Mouse (Mus musculus) kidney, embryonic 15.5 days (tissue): Measurements from ENCODE around the gene Gtf2h1. TPM values are rescaled to one million over a fixed set of nuclear protein-coding genes. Genes with fewer than 3 reads are reported as not detected.

Source experiments
- ATAC-seq: fragments of 200-750 bp; cut with Nextera tagmentation; replicated peaks from 2 replicates; pipeline ENCODE4 v1.8.0; 2017; ENCODE audit warnings: moderate TSS enrichment; ENCODE audit not compliant: low FRiP score
- H3K27ac ChIP-seq: fragments of 300-500 bp; sonication (generic); 2 replicates; pipeline ENCODE4 v1.5.1; 2015; ENCODE audit warnings: mild to moderate bottlenecking, inconsistent platforms
- H3K27me3 ChIP-seq: fragments of 300-500 bp; sonication (generic); 2 replicates; pipeline ENCODE4 v1.6.1; 2015; ENCODE audit warnings: inconsistent platforms
- H3K36me3 ChIP-seq: fragments of 300-500 bp; sonication (generic); 2 replicates; pipeline ENCODE4 v1.6.1; 2015; ENCODE audit warnings: inconsistent platforms
- H3K4me1 ChIP-seq: fragments of 300-500 bp; sonication (generic); 2 replicates; pipeline ENCODE4 v1.6.1; 2015; ENCODE audit warnings: inconsistent platforms
- H3K4me2 ChIP-seq: fragments of 300-500 bp; sonication (generic); 2 replicates; pipeline ENCODE4 v1.6.1; 2015; ENCODE audit warnings: moderate library complexity, mild to moderate bottlenecking, inconsistent platforms
- H3K4me3 ChIP-seq: fragments of 300-500 bp; sonication (generic); replicated peaks from 2 replicates; pipeline ENCODE4 v1.5.1; 2015; ENCODE audit warnings: mild to moderate bottlenecking, inconsistent platforms
- H3K9ac ChIP-seq: fragments of 300-500 bp; sonication (generic); 2 replicates; pipeline ENCODE4 v1.6.1; 2015; ENCODE audit warnings: mild to moderate bottlenecking, inconsistent platforms
- H3K9me3 ChIP-seq: fragments of 300-500 bp; sonication (generic); replicated peaks from 2 replicates; pipeline ENCODE4 v1.6.1; 2016; ENCODE audit warnings: inconsistent platforms
- WGBS: fragments of 180-500 bp; shearing (Covaris S2); methylation state at CpG from one replicate; pipeline ENCODE4 v1.1.7; 2015; ENCODE audit warnings: mixed read lengths; 5-methylcytosine and 5-hydroxymethylcytosine counted together
- polyA plus RNA-seq: library from polyadenylated mRNA; unstranded; fragments of >200 nt; fragmentation: Nextera tagmentation; extraction: Ambion mirVana; gene quantifications from 2 replicates; pipeline ENCODE4 v1.2.1, GENCODE M21; 2015

Gene Gtf2h1
- polyA plus RNA-seq, 1 experiment from 2014 or later = 42.3 TPM

- Histone ChIP-seq H3K9ac (no peak overlapping the region), H3K27ac (no peak overlapping the region), H3K4me3 (no peak overlapping the region), H3K4me2 (no peak overlapping the region), H3K36me3 (peaks cover 43% of the 10 kb centered on the region), H3K4me1 (no peaks in the 10 kb centered on the region), H3K27me3 (no peaks in the 10 kb centered on the region), H3K9me3 (no peaks in the 10 kb centered on the region)
- no peak for ATAC-seq
- 73% methylated on average over 9 of the region's 9 CpGs for WGBS
These were observed 61.5 kb downstream of the Gtf2h1 start for GRCm38 (mm10) chr7:46857436-46857835.

- H3K9ac ChIP-seq = no peak overlapping the region
- no peak overlapping the region for H3K27ac ChIP-seq
- no peaks in the 10 kb centered on the region for H3K9me3 ChIP-seq
- H3K4me1 ChIP-seq = no peaks in the 10 kb centered on the region
- H3K27me3 ChIP-seq = no peaks in the 10 kb centered on the region
- 53% methylated on average over 6 of the region's 6 CpGs for WGBS
- no peak overlapping the region for H3K4me2 ChIP-seq
- no peak overlapping the region for H3K4me3 ChIP-seq
- peaks cover 27% of the 10 kb centered on the region for H3K36me3 ChIP-seq
- ATAC-seq = no peak
These were observed 63.1 kb downstream of the Gtf2h1 start for GRCm38 (mm10) chr7:46859031-46859430.

- Histone ChIP-seq H3K27me3 (no peaks in the 10 kb centered on the region), H3K9ac (no peak within 1 kb of the TSS), H3K4me3 (no peak within 1 kb of the TSS), H3K27ac (no peak within 1 kb of the TSS), H3K36me3 (peaks cover 7% of the 10 kb centered on the region), H3K4me2 (no peak within 1 kb of the TSS), H3K9me3 (no peaks in the 10 kb centered on the region), H3K4me1 (no peaks in the 10 kb centered on the region)
- 40% methylated on average over 10 of the region's 10 CpGs for WGBS
- ATAC-seq = no peak
These were observed 65.1 kb downstream of the Gtf2h1 start, which contains the start of gene Ldhc for GRCm38 (mm10) chr7:46860996-46861395. Ldhc (plus strand) TSS chr7:46861203.

- Histone ChIP-seq H3K4me1 (no peaks in the 10 kb centered on the region), H3K9me3 (no peaks in the 10 kb centered on the region), H3K4me2 (no peak overlapping the region), H3K27me3 (no peaks in the 10 kb centered on the region), H3K4me3 (no peak overlapping the region), H3K36me3 (no peaks in the 10 kb centered on the region), H3K27ac (no peak overlapping the region), H3K9ac (no peak overlapping the region)
- no peak for ATAC-seq
- WGBS = 73% methylated on average over 4 of the region's 4 CpGs
These were observed 76.1 kb downstream of the Gtf2h1 start for GRCm38 (mm10) chr7:46871988-46872387.

Other genes starting within 250 kb of the Gtf2h1 start
- gene Sergef, start 156.3 kb upstream of the Gtf2h1 start, polyA plus RNA-seq = 13.9 and 16.4 TPM in 2 replicates
- gene Tph1, start 123.6 kb upstream of the Gtf2h1 start, polyA plus RNA-seq = 1.7 and 2.0 TPM in 2 replicates
- gene Saal1, start 85.4 kb upstream of the Gtf2h1 start, polyA plus RNA-seq = 32.6 and 33.6 TPM in 2 replicates
- gene Saa3, start 80.4 kb upstream of the Gtf2h1 start, polyA plus RNA-seq = 0.42 and 0.55 TPM in 2 replicates
- gene Saa4, start 63.5 kb upstream of the Gtf2h1 start, polyA plus RNA-seq = 0.23 TPM in 1 of 2 replicates, not detected in the other
- 2.6 and 2.9 TPM in 2 replicates for gene Saa1, start 53.1 kb upstream of the Gtf2h1 start, polyA plus RNA-seq
- 0.68 TPM in 1 of 2 replicates, not detected in the other for gene Saa2, start 44.3 kb upstream of the Gtf2h1 start, polyA plus RNA-seq
- 27.7 and 31.5 TPM in 2 replicates for gene Hps5, start within 50 bp of the Gtf2h1 start, polyA plus RNA-seq
- gene Ldha, start 45.4 kb downstream of the Gtf2h1 start, polyA plus RNA-seq = 1,596 and 1,620 TPM in 2 replicates
- 0.12 TPM in 1 of 2 replicates, not detected in the other for gene Ldhc, start 65.1 kb downstream of the Gtf2h1 start, polyA plus RNA-seq
- 177 and 180 TPM in 2 replicates for gene Tsg101, start 123.9 kb downstream of the Gtf2h1 start, polyA plus RNA-seq
- 11.7 and 12.4 TPM in 2 replicates for gene Uevld, start 162.4 kb downstream of the Gtf2h1 start, polyA plus RNA-seq
- not detected in 2 replicates for gene Gm9999, start 187.5 kb downstream of the Gtf2h1 start, polyA plus RNA-seq
- gene Spty2d1, start 212.3 kb downstream of the Gtf2h1 start, polyA plus RNA-seq = 18.8 and 19.4 TPM in 2 replicates